Mouse (Mus musculus) cerebellum, adult 11 months (tissue): ENCODE measurements around the gene Rnf19b.

Experiments used
- DNase-seq: peaks from one replicate; pipeline ENCODE4 v3.0.0; 2022

The Rnf19b gene

DNA sequence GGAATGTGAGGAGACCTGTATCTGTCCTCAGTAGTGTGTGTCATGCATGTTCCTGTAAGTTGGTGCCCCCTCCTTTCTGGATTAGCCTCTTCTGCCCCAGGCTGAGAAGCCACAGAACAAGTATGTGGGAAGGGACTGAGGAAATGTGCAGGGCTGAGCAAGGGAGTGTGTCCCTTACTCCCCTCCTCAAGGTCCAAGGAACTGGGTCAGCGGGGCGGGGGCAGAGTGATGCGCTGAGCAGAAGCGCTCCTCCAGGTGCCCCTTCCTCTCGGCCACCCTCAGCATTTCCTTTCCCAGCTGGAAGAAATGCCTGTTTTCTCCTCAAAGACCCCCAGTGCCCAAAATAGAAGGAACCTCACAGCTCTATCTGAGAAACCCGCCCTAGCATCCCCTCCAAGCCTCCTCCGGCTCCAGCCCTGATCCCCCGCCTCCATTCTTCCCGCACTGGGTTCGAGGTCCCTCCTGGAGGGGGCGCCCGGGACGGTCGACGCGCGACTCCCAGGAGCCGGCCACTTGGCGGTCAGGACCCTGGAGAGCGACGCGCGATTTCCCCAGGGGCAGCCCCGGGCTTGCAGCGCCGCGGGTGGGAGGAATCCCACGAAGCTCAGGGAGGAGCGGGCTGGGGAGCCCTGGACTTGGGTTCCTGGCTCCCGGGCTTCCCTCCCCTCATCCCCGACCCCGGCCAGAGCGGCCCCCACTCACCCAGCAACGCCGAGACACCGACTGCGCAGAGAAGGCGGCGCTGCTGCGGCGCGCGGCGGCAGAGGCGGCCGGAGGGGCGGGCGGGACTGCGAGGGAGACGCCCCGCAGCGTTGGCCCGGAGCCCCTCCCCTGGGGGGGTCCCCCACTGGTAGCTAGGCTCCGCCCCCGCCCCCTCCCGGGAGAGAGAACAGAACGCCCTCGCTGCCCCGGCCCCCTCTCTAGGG lies 62.7 kb downstream of the Rnf19b start:
- no peak for DNase-seq

DNA sequence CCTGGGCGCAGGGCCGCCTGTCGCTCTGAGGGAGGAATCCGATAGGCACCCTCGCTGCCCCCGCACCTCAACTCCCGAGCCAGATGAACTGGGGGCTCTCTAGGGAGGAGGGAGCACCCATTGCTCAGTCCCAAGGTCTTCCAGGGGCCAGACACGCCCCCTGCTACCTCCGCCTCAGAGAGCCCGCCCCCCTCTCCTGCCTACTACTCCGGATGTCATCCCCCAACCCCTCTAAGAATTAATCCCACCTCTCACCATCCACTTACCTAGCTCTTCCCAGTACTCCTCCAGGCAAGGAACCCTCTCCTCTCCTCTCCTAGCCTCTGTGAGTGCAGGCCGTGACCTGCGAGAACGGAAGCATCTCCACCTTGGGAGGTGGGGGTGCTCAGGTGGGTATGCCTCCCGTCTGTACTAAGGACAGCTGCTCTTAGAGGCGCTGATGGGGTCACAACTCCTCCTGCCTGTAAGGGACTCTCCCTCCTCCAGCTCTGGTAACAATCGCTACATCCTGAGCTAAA lies 63.6 kb downstream of the Rnf19b start, which contains the start of gene Hpca:
Gene Hpca (minus strand): TSS at position 468 of the 518 bp plus-strand sequence.
- no peak for DNase-seq

DNA sequence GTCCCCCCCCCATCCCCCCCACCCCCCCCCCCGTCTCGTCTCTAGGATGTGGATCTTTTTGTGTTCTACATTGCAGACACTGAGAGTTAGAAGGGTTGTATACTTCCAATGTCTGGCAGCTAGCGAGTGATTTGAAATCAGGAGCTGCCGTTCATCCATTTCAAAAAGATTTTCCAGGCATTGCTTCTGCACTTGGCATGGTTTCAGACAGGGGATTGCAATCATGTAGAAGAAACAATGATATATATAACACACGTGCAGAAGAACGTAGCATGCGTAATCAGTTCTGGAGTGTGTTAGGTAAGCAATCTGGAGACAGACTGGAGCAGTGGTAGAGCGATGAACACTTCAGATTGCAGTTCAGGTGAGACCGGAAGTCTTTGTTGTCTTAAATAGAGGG lies 64.0 kb downstream of the Rnf19b start:
- no peak for DNase-seq

DNA sequence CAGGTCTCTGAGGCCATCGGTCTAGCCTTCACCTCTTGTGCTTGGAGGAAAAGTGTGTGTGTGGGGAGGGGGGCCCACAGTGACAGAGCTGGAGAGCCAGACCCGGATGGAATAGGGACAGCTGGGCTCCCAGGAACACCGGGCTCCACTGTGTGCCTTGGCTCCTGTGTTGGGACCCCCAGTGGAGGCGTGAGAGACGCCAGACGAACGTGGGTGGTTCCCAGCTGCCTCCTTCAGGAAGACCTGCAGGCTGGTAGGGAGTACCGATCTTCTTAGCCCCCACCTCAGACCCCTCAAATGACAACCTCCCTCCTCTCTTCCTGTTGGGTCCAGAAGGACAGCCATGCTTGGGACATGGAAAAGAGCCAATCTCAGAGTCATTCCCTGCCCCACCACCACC lies 64.6 kb downstream of the Rnf19b start:
- no peak for DNase-seq

DNA sequence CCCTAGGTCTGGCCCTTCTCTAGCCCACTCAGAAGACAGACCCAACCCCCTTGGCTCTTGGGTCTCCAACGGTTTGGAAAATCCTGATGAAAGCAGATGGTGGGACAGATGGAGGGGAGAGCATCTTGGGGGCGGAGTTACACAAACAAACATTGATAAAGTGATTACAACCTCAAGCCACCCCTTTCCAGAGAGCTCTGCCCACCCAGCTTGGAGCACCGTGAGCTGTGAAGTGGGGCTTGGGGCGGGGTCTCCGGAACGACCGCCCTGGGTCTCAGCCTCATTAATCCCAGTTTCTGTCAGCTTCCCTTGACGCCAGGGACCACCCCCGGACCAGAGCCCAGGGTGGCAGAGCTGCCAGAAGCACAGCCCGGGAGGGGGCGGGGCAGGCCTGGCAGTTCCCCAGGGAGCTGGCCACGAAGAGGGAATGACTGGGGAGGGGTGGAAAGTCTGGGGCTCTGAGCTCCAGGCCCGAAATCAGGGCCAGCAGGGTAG lies 66.6 kb downstream of the Rnf19b start:
- DNase-seq: no peak

DNA sequence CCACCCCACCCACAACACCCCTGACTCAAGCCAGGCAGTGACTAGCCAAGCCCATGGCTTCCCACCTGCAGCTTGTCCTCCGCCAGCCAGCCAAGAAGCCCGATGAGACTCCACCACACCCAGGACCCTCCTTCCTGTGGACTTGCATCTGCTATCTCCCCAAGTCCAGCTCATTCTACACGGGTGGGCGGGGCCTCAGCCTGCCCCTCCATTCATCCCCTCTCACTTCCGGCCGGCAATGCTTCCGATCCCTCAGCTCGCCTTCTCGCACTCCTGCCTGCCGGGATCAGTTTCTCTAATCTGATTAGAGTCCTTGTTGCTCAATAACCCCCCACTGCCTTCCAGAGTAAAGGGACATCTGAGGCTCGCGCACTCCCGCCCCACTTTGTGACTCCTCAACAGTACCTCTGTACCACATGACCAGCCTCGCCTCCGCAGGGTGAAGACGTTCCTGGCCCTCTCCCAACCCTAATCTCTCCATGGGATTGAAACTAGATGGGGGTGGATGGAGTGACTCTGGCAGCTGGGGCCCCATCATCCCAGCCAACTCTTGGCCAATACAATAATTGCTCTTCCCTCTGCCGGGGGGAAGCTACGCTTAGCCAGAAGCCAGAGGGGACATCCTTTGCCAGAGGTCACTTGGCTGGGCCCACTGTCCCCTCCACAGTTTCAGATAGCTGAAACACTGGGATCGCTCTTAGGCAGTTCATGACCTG lies 67.8 kb downstream of the Rnf19b start:
- no peak for DNase-seq

DNA sequence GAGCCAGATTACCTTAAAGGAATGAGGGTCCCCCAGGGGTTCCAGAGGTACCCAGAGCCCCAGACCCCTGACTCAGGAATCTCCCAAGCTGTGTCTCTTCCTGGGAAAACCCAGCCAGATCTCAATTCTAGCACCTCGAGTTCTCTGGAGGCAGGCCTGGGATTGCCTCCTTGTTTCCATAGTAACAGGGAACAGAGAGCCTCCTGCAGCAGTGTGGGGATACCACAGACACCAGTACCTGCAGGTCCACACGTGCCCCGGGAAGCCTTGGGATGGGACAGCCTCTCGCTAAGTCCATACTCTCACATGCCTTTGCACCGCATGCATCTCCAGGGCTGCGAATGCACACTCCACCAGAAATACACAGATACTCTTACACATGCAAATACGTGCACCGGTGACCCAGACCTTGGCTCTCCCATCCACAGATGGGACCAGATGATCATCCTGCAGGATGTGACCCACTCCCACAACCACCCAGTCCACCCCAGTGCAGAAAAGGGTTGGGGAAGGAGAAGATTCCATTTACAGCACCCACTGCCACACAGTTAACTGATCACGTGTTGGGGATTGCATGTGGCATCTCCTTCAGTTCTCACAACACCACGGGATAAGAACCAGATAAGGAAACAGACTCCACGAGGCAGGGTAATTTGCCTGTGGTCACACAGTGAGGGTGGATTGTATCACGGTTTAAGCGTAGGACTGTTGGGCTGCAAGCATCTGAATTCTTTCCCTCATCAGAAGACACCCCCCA lies 70.7 kb downstream of the Rnf19b start:
- DNase-seq: no peak

DNA sequence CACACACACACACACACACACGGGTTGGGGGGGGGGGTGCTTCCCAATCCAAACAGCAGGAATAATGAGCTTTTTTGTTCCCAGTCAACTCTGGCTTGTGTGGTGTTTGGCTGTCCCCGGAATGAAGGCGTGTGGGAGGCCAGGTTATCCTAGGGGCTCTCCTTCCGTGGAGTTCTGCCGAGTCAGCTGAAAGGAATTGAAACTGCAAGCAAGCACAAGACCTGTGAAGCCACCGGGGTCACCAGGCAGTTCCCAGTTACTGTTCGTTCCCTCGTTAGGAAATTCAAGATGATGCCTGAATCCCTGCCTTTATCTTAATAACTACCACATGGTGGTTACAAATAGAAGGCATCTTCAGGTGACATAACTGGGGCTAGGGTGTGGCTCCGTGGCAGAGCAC lies 71.3 kb downstream of the Rnf19b start:
- no peak for DNase-seq

DNA sequence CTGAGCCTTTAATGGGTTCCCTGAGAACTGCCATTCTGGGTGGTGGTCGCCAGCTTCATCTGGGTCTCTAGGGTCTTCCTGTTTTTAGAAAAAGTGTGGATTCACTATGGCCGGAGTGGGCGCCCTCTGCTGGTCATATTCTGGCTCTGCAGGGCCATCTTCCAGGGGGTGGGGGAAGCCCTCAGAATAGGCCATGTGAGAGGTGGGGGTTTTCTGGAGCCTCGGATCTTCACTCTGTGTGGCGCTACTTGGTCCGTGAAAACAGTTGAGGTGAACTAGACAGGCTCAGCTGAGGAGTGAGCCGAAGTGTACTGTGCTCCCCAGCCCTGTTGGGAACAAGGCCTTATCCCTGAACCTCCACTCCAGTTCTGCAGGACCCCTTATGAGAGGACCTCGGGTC lies 72.1 kb downstream of the Rnf19b start:
- DNase-seq: no peak

DNA sequence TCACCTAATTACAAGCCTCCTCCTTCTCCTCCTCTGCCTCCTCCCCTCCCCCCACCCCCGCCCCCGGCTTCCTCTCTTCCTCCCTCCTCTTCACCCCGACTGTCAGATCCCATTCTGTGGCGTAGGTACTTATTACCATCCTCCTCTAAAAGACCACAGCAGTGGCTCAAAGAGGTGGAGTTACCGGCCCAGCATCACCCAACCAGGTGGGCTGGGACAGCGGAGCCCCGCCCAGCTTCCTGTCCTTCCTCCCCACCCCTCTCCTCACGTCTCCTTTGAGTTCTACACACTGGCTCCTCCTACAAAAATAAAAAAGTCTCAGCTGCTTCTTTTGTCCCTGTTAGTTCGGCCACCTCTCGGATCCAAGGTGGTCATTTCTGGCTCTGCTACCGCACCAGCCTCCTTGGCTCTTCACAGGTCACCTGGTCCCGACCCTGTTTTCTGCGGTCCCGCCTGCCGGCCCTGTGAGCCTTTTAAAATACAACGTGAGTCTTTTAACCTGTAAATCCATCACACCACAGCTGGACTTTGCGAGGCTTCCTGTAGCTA lies 72.8 kb downstream of the Rnf19b start:
- no peak for DNase-seq

DNA sequence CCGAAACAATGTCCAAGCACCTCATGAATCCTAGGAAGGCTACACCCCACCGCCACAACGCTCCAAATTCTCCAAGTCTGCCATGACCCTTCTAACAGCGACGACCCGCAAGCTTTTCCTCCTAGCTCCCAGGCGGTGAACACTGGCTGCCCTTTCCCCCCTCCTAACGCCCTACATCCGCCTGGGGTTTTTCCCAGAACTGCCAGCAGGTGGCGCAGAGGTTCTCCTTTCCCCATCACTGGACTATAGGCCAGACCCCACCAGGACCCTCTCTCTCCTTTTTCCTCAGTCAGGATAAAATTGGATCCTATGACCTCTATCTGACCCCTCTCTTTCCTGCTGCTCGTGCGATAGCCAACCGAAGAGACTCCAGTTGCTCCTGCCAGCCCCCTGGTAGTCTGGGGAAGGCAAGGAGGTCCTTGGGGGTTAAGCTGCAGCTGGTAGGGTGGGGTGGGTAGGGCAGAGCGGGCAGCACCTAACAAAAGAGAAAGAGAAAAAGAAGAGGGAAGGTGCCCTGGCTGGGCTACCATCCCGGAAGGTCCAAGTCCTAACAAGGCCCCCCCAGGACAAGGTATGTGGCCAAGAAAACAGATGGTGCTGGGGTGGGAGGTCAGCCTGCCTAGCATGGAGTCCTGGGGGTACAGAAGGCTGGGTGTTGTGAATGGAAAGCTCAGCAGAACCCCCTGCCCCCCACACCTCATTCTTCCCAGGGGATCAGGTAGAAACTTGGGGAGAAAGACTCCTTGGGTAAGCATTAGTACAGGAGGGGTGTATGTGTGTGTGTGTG lies 76.9 kb downstream of the Rnf19b start:
- peak; percentile 85 for DNase-seq
